Mouse (Mus musculus): ENCODE data around the gene Cyp2d34. TPM values are rescaled to one million over a fixed set of nuclear protein-coding genes. Genes with fewer than 3 reads are reported as not detected.

Gene Cyp2d34
- polyA plus RNA-seq, 1 experiment from 2014 or later: not detected

DNA sequence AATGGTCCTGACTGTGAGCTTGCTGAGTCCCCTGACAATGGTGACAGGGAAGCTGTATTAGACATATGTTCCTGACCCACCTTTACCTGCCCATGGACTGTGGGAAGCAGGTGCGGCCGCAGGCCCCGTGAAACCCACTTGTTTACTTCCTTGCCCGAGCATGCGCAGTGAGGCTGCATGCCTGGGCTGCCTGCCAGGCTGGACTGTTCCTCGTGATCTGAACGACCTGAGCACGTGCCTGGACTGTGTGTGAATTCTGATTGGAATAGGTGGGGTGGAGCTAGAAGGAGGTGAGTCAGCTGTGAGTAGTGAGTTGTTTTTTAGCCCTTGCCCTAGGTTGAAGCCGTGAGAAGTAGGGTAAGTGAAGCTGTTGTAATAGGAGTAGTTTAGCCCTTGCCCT is 38.1 kb downstream of the Cyp2d34 start:
- Histone ChIP-seq H3K36me3 (no peaks in the 10 kb centered on the region), H3K9ac (no peak overlapping the region), H3K4me1 (no peaks in the 10 kb centered on the region), H3K27me3 (replicated peaks) (no peaks in the 10 kb centered on the region), H3K27ac (no peak overlapping the region), H3K4me3 (no peak overlapping the region), H3K4me2 (no peak overlapping the region), H3K9me3 (replicated peaks) (0 out of 2 replicates have a peak, but pooled peaks cover 2% of the 10 kb centered on the region)
- ATAC-seq: no peak
- WGBS (ENCODE audit: insufficient replicate concordance): 74% methylated on average over 9 of the region's 9 CpGs

DNA sequence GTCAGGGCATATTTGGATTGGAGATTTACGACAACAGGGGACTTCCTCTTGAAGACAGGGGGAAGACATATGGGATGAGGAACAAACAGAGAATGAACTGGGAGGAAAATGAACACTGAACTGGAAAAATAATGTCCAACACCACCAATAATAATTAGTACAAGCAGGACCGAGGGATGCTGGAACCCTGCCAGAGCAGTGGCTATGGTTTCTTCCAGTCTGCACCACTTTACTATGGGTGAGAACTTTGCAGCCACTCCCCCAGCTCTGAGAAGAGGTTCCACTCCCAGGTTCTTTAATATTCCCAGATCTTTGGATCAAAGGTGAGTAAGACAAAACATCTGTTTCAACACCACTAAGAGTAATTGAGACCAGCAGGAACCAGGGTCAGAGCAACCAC is 41.7 kb downstream of the Cyp2d34 start:
- H3K4me2 ChIP-seq: no peak overlapping the region
- 0 out of 2 replicates have a peak, but pooled peaks cover 7% of the 10 kb centered on the region for H3K9me3 ChIP-seq (replicated peaks)
- H3K27me3 ChIP-seq (replicated peaks): no peaks in the 10 kb centered on the region
- H3K27ac ChIP-seq: no peak overlapping the region
- ATAC-seq: no peak
- no peaks in the 10 kb centered on the region for H3K36me3 ChIP-seq
- H3K9ac ChIP-seq: no peak overlapping the region
- no peak overlapping the region for H3K4me3 ChIP-seq
- no peaks in the 10 kb centered on the region for H3K4me1 ChIP-seq
- 66% methylated on average over 2 of the region's 2 CpGs for WGBS (ENCODE audit: insufficient replicate concordance)

DNA sequence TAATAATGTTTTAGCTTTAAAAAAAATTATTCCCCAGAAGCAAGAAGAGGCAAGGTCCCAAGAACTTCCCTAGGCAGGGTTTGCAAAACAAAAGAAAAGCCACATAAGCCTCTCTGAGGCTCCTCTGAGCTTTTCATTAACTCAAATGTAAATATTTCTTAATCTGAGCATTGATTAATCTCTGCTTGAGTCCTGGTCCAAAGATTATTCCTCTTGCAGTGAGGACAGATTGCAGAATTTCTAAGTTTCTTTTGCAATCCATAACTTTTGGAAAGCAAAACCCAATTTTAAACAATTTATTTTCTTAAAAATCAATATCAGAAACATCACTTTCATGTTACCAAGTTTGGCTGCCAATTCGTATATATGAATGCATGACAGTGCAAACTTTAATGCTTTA is 47.9 kb downstream of the Cyp2d34 start:
- 44% methylated on average over 1 of the region's 1 CpGs for WGBS (ENCODE audit: insufficient replicate concordance)

More for the DNA sequence above, 47.9 kb downstream of the Cyp2d34 start:
- Histone ChIP-seq H3K9ac (no peak overlapping the region), H3K4me2 (no peak overlapping the region), H3K36me3 (no peaks in the 10 kb centered on the region), H3K4me3 (no peak overlapping the region), H3K27ac (no peak overlapping the region), H3K9me3 (replicated peaks) (0 out of 2 replicates have a peak, but pooled peaks cover 5% of the 10 kb centered on the region), H3K27me3 (replicated peaks) (no peaks in the 10 kb centered on the region), H3K4me1 (no peaks in the 10 kb centered on the region)
- ATAC-seq: no peak

Small RNAs within 50 kb of the gene (microRNA-seq; reads per million reads assigned to microRNA genes)
- gene Gm27463 (not detected), gene Gm27742 (not detected)

Other genes with a start within 250 kb of the Cyp2d34 start
- 8.0 and 8.1 TPM in 2 replicates for gene Cyp2d22, start 240.7 kb downstream of the Cyp2d34 start, polyA plus RNA-seq (2016; fragmentation: Nextera tagmentation; extraction: Ambion mirVana)
- not detected in 2 replicates for gene Cyp2d11, start 226.9 kb downstream of the Cyp2d34 start, polyA plus RNA-seq (2016; fragmentation: Nextera tagmentation; extraction: Ambion mirVana)
- gene Cyp2d10, start 213.8 kb downstream of the Cyp2d34 start, polyA plus RNA-seq (2016; fragmentation: Nextera tagmentation; extraction: Ambion mirVana): 10.1 and 11.2 TPM in 2 replicates
- 0.23 and 0.47 TPM in 2 replicates for gene Cyp2d9, start 187.5 kb downstream of the Cyp2d34 start, polyA plus RNA-seq (2016; fragmentation: Nextera tagmentation; extraction: Ambion mirVana)
- not detected in 2 replicates for gene Cyp2d12, start 65.9 kb downstream of the Cyp2d34 start, polyA plus RNA-seq (2016; fragmentation: Nextera tagmentation; extraction: Ambion mirVana)
- not detected in 2 replicates for gene Cyp2d40, start 143.2 kb upstream of the Cyp2d34 start, polyA plus RNA-seq (2016; fragmentation: Nextera tagmentation; extraction: Ambion mirVana)
- gene Cyp2d26, start 173.3 kb upstream of the Cyp2d34 start, polyA plus RNA-seq (2016; fragmentation: Nextera tagmentation; extraction: Ambion mirVana): 2.7 and 3.9 TPM in 2 replicates